Mouse (Mus musculus): ENCODE results near the gene Tmem240. TPM values are rescaled to one million over a fixed set of nuclear protein-coding genes. Genes with fewer than 3 reads are reported as not detected.
"Not testable (repeated sequence)": the region's sequence is repeated elsewhere in the genome, so short reads cannot be mapped to it uniquely, and the experiment has no call there.

The Tmem240 gene
- polyA plus RNA-seq, 1 experiment from 2014 or later: 0.79 TPM

DNA sequence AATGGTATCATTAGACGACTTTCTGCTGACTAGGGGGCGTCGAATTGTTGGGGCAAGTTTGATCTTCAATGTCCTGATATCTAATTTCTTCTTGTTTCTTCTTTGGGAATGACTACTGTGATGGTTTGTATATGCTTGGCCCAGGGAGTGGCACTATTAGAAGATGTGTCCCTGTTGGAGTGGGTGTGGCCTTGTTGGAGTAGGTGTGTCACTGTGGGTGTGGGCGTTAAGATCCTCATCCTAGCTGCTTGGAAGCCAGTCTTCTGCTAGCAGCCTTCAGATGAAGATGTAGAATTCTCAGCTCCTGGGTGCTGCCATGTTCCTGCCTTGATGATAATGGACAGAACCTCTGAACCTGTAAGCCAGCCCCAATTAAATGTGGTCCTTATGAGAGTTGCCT lies 54.2 kb downstream of the Tmem240 start:
- H3K4me1 ChIP-seq (ENCODE audit: control insufficient read depth, insufficient read depth, low read length); H3K36me3 ChIP-seq (ENCODE audit: control insufficient read depth, insufficient read depth, low read length); H3K9me3 ChIP-seq (ENCODE audit: control insufficient read depth, low read length); H3K4me3 ChIP-seq (ENCODE audit: low read depth, low read length); H3K9ac ChIP-seq (ENCODE audit: low read length); DNase-seq (ENCODE audit: low spot score); H3K4me2 ChIP-seq (ENCODE audit: low read depth, severe bottlenecking); H3K27me3 ChIP-seq (ENCODE audit: control insufficient read depth, insufficient read depth, low read length); H3K27ac ChIP-seq (replicated peaks; ENCODE audit: low read depth, low read length); ATAC-seq (ENCODE audit: insufficient number of reproducible peaks, low FRiP score, low TSS enrichment, low read depth): not testable (repeated sequence)
- 75% methylated on average over 4 of the region's 4 CpGs for WGBS

DNA sequence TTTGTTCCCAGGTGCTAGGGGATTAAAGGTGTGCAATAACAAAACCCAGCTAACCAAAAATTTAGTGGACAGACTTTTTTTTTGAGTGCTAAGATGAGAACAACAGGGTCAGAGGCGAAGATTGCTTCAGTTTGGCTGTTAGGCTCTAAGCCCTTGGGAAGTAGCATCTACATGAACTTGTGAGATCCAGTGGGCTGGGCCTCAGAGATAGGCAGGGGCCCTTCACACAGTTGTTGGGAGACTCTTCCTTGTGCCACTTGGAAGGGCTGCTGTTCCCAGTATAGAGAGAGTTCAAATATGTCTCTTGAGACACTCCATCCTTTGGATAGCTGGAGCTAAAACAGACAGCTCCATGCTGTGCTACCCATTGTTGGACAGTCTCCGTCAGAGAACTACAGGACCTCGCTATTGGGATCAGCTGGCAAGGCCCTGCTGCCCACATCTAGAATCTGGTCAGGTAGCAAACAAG lies 55.5 kb downstream of the Tmem240 start, which contains the start of gene Ankrd65:
TSS of gene Ankrd65 (plus strand) at position 419 of the 469 bp plus-strand sequence.
- ATAC-seq (ENCODE audit: insufficient number of reproducible peaks, low FRiP score, low TSS enrichment, low read depth) (no peak), DNase-seq (ENCODE audit: low spot score) (no peak)
- no peak within 1 kb of the TSS for H3K27ac ChIP-seq (replicated peaks; ENCODE audit: low read depth, low read length)
- H3K36me3 ChIP-seq (ENCODE audit: control insufficient read depth, insufficient read depth, low read length): no peaks in the 10 kb centered on the region
- H3K9me3 ChIP-seq (ENCODE audit: control insufficient read depth, low read length): no peaks in the 10 kb centered on the region
- no peak within 1 kb of the TSS; the same call in 1 of the 2 replicates for H3K9ac ChIP-seq (ENCODE audit: low read length)
- no peak within 1 kb of the TSS for H3K4me3 ChIP-seq (ENCODE audit: low read depth, low read length)
- H3K4me2 ChIP-seq (ENCODE audit: low read depth, severe bottlenecking): no peak within 1 kb of the TSS
- WGBS: 87% methylated on average over 3 of the region's 3 CpGs
- H3K4me1 ChIP-seq (ENCODE audit: control insufficient read depth, insufficient read depth, low read length): no peaks in the 10 kb centered on the region
- no peaks in the 10 kb centered on the region for H3K27me3 ChIP-seq (ENCODE audit: control insufficient read depth, insufficient read depth, low read length)

Small RNA genes lying within 50 kb of the gene (microRNA-seq; reads per million reads assigned to microRNA genes)
- not detected for gene Gm27743

Other genes with a start within 250 kb of the Tmem240 start
- gene Gnb1, start 243.4 kb upstream of the Tmem240 start, polyA plus RNA-seq (2014; fragmentation: Nextera tagmentation; extraction: Ambion mirVana): 625 and 626 TPM in 2 replicates
- 99.1 and 105 TPM in 2 replicates for gene Nadk, start 172.4 kb upstream of the Tmem240 start, polyA plus RNA-seq (2014; fragmentation: Nextera tagmentation; extraction: Ambion mirVana)
- 16.1 and 16.4 TPM in 2 replicates for gene Slc35e2, start 133.4 kb upstream of the Tmem240 start, polyA plus RNA-seq (2014; fragmentation: Nextera tagmentation; extraction: Ambion mirVana)
- gene Cdk11b, start 109.9 kb upstream of the Tmem240 start, polyA plus RNA-seq (2014; fragmentation: Nextera tagmentation; extraction: Ambion mirVana): 69.4 and 79.9 TPM in 2 replicates
- gene Gm10563, start 89.4 kb upstream of the Tmem240 start, polyA plus RNA-seq (2014; fragmentation: Nextera tagmentation; extraction: Ambion mirVana): not detected in 2 replicates
- gene Mmp23, start 81.4 kb upstream of the Tmem240 start, polyA plus RNA-seq (2014; fragmentation: Nextera tagmentation; extraction: Ambion mirVana): 11.3 and 12.2 TPM in 2 replicates
- gene Mib2, start 65.6 kb upstream of the Tmem240 start, polyA plus RNA-seq (2014; fragmentation: Nextera tagmentation; extraction: Ambion mirVana): 16.0 and 16.6 TPM in 2 replicates
- gene Fndc10, start 40.5 kb upstream of the Tmem240 start, polyA plus RNA-seq (2014; fragmentation: Nextera tagmentation; extraction: Ambion mirVana): 2.0 and 2.1 TPM in 2 replicates
- gene Ssu72, start 30.0 kb upstream of the Tmem240 start, polyA plus RNA-seq (2014; fragmentation: Nextera tagmentation; extraction: Ambion mirVana): 145 and 147 TPM in 2 replicates
- gene Atad3a, start 26.3 kb downstream of the Tmem240 start, polyA plus RNA-seq (2014; fragmentation: Nextera tagmentation; extraction: Ambion mirVana): 103 and 104 TPM in 2 replicates
- 5.3 and 6.0 TPM in 2 replicates for gene Vwa1, start 39.9 kb downstream of the Tmem240 start, polyA plus RNA-seq (2014; fragmentation: Nextera tagmentation; extraction: Ambion mirVana)
- 0.19 and 0.34 TPM in 2 replicates for gene Tmem88b, start 51.1 kb downstream of the Tmem240 start, polyA plus RNA-seq (2014; fragmentation: Nextera tagmentation; extraction: Ambion mirVana)
- gene Ankrd65, start 55.6 kb downstream of the Tmem240 start, polyA plus RNA-seq (2014; fragmentation: Nextera tagmentation; extraction: Ambion mirVana): not detected in 2 replicates
- 238 and 245 TPM in 2 replicates for gene Mrpl20, start 68.1 kb downstream of the Tmem240 start, polyA plus RNA-seq (2014; fragmentation: Nextera tagmentation; extraction: Ambion mirVana)
- gene Ccnl2, start 77.7 kb downstream of the Tmem240 start, polyA plus RNA-seq (2014; fragmentation: Nextera tagmentation; extraction: Ambion mirVana): 181 and 203 TPM in 2 replicates
- gene Aurkaip1, start 96.5 kb downstream of the Tmem240 start, polyA plus RNA-seq (2014; fragmentation: Nextera tagmentation; extraction: Ambion mirVana): 132 and 138 TPM in 2 replicates
- 41.8 and 49.3 TPM in 2 replicates for gene Mxra8, start 104.9 kb downstream of the Tmem240 start, polyA plus RNA-seq (2014; fragmentation: Nextera tagmentation; extraction: Ambion mirVana)
- gene Dvl1, start 112.6 kb downstream of the Tmem240 start, polyA plus RNA-seq (2014; fragmentation: Nextera tagmentation; extraction: Ambion mirVana): 8.1 and 9.1 TPM in 2 replicates
- gene Tas1r3, start 128.6 kb downstream of the Tmem240 start, polyA plus RNA-seq (2014; fragmentation: Nextera tagmentation; extraction: Ambion mirVana): 0.24 and 0.28 TPM in 2 replicates
- 19.2 and 20.4 TPM in 2 replicates for gene Cptp, start 134.6 kb downstream of the Tmem240 start, polyA plus RNA-seq (2014; fragmentation: Nextera tagmentation; extraction: Ambion mirVana)
- gene Ints11, start 134.7 kb downstream of the Tmem240 start, polyA plus RNA-seq (2014; fragmentation: Nextera tagmentation; extraction: Ambion mirVana): 89.4 and 91.1 TPM in 2 replicates
- gene Pusl1, start 157.0 kb downstream of the Tmem240 start, polyA plus RNA-seq (2014; fragmentation: Nextera tagmentation; extraction: Ambion mirVana): 42.4 and 45.5 TPM in 2 replicates
- 17.8 and 18.4 TPM in 2 replicates for gene Acap3, start 157.0 kb downstream of the Tmem240 start, polyA plus RNA-seq (2014; fragmentation: Nextera tagmentation; extraction: Ambion mirVana)
- 163 and 169 TPM in 2 replicates for gene Ube2j2, start 209.0 kb downstream of the Tmem240 start, polyA plus RNA-seq (2014; fragmentation: Nextera tagmentation; extraction: Ambion mirVana)
- gene C1qtnf12, start 227.5 kb downstream of the Tmem240 start, polyA plus RNA-seq (2014; fragmentation: Nextera tagmentation; extraction: Ambion mirVana): 24.3 and 28.5 TPM in 2 replicates

All from limb, embryonic 11.5 days (tissue).